Mouse (Mus musculus) liver, embryonic 13.5 days (tissue): ENCODE data around the gene Chrna1. TPM values are rescaled to one million over a fixed set of nuclear protein-coding genes. Genes with fewer than 3 reads are reported as not detected.

Experiments
- ATAC-seq: fragments of 200-750 bp; cut with Nextera tagmentation; 2 replicates; pipeline ENCODE4 v1.8.0; 2017; ENCODE audit warnings: low read depth, mild to moderate bottlenecking, moderate number of reproducible peaks, moderate library complexity
- DNase-seq: peaks from one replicate; pipeline ENCODE4 v3.0.0; 2022
- H3K27ac ChIP-seq: fragments of 300-500 bp; sonication (generic); 2 replicates; pipeline ENCODE4 v1.5.1; 2015; ENCODE audit warnings: moderate library complexity, mild to moderate bottlenecking, inconsistent platforms
- H3K27me3 ChIP-seq: fragments of 300-500 bp; sonication (generic); 2 replicates; pipeline ENCODE4 v1.6.1; 2015; ENCODE audit warnings: mild to moderate bottlenecking, inconsistent platforms
- H3K36me3 ChIP-seq: fragments of 300-500 bp; sonication (generic); 2 replicates; pipeline ENCODE4 v1.6.1; 2015; ENCODE audit warnings: mild to moderate bottlenecking, inconsistent platforms
- H3K4me1 ChIP-seq: fragments of 300-500 bp; sonication (generic); replicated peaks from 2 replicates; pipeline ENCODE4 v1.6.1; 2015; ENCODE audit warnings: inconsistent platforms
- H3K4me2 ChIP-seq: fragments of 300-500 bp; sonication (generic); 2 replicates; pipeline ENCODE4 v1.6.1; 2015; ENCODE audit warnings: inconsistent platforms, mild to moderate bottlenecking, moderate library complexity
- H3K4me3 ChIP-seq: fragments of 300-500 bp; sonication (generic); replicated peaks from 2 replicates; pipeline ENCODE4 v1.5.1; 2015; ENCODE audit warnings: mild to moderate bottlenecking, inconsistent platforms
- H3K9ac ChIP-seq: fragments of 300-500 bp; sonication (generic); 2 replicates; pipeline ENCODE4 v1.6.1; 2015; ENCODE audit warnings: mild to moderate bottlenecking, inconsistent platforms
- H3K9me3 ChIP-seq: fragments of 300-500 bp; sonication (generic); replicated peaks from 2 replicates; pipeline ENCODE4 v1.6.1; 2016; ENCODE audit warnings: inconsistent platforms
- whole genome bisulfite sequencing: fragments of 180-500 bp; shearing (Covaris S2); methylation state at CpG from one replicate; pipeline ENCODE4 v1.1.7; 2015; ENCODE audit not compliant: insufficient replicate concordance; 5-methylcytosine and 5-hydroxymethylcytosine counted together
- polyA plus RNA-seq: library from polyadenylated mRNA; unstranded; fragments of >200 nt; fragmentation: Nextera tagmentation; extraction: Ambion mirVana; gene quantifications from 2 replicates; pipeline ENCODE4 v1.2.1, GENCODE M21; 2015

Chrna1 gene
- polyA plus RNA-seq, 1 experiment from 2014 or later: 0.44 TPM

DNA sequence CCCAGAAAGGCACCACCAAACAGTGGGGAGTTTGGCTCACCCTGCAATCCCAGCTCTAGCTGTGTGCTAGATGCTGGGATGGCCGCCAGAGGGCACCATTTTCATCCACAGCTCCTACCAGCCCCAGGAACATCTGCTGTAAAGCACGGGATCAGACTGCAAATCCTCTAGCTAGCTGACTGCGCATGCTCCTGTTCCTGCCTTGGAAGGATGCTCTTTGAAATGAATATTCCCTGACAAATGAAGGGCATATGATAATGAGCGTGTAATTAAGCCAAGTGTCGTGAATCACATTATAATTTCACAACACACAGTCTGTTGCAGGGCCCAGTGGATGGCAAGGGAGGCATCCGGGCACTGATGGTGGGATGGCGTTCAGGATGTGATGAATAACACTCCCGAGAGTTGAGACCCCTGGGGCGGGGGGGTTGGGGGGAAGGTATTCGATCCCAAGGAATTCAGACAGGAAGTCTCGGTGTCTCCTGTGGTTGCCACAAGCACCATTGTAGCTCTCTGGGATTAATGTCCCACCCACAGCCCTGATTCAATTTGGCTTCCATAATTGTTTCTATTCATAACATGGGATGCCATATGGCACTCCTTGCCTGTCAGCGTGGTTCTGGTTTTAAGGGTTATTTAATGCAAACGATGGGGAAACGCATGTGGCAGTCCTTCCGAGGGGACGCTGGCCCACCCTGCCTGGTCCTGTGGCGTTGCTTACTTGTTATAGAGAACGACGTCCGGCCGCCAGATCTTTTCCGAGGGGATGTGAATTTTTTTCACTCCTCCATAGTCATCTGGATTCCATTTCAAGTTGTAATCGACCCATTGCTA lies 7.4 kb downstream of the Chrna1 start:
- Histone ChIP-seq H3K4me3 (no peak overlapping the region), H3K36me3 (no peaks in the 10 kb centered on the region), H3K9ac (no peak overlapping the region), H3K4me2 (no peak overlapping the region), H3K27ac (no peak overlapping the region), H3K4me1 (no peaks in the 10 kb centered on the region), H3K27me3 (no peaks in the 10 kb centered on the region; the same call in 1 of the 2 replicates), H3K9me3 (no peaks in the 10 kb centered on the region)
- WGBS: 37% methylated on average over 23 of the region's 23 CpGs
- ATAC-seq: no peak
- no peak for DNase-seq

DNA sequence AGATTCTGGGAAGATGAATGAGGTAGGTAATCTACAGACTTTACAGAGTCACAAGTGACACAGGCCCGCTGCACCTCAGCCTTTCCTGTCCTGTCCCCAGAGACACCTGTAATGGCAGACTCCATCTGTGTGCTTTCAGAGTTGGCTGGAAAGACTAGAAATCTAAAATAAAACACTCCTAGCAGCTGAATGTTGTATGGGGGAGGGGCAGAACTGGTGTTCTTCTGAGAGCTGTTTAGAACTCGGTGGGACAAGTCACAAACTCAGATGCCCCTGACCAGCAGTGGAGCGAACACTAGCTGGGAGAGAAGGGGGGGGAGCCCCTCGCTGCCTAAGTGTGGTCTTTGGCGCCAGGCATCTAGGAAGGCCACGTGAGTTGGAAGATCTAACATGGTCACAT lies 8.2 kb downstream of the Chrna1 start:
- Histone ChIP-seq H3K27me3 (no peaks in the 10 kb centered on the region; the same call in 1 of the 2 replicates), H3K4me1 (no peaks in the 10 kb centered on the region), H3K4me2 (no peak overlapping the region), H3K9ac (no peak overlapping the region), H3K4me3 (no peak overlapping the region), H3K9me3 (no peaks in the 10 kb centered on the region), H3K36me3 (no peaks in the 10 kb centered on the region), H3K27ac (no peak overlapping the region)
- ATAC-seq: no peak
- WGBS: 64% methylated on average over 6 of the region's 6 CpGs
- no peak for DNase-seq

DNA sequence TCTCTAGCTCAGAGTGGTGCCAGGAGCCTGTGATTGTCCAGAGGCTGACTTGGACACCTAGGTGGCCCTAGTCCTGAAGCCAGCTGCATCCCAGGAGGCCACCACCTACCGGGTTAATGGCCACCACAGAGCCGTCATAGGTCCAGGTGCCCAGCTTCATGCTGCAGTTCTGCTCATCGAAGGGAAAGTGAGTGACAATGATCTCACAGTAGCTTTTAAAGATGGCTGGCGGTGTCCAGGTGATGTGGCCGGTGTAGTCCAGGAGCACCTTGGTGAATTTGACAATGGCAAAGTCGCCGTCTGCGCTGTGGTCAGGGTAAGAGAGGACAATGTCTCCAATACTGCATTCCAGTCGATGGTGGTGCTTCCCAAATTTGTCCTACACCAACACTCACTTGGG lies 8.8 kb downstream of the Chrna1 start:
- no peak overlapping the region for H3K4me2 ChIP-seq
- H3K4me1 ChIP-seq: no peaks in the 10 kb centered on the region
- H3K4me3 ChIP-seq: no peak overlapping the region
- WGBS: 78% methylated on average over 9 of the region's 9 CpGs
- ATAC-seq (no peak), DNase-seq (no peak)
- no peak overlapping the region for H3K9ac ChIP-seq
- no peaks in the 10 kb centered on the region for H3K9me3 ChIP-seq
- no peak overlapping the region for H3K27ac ChIP-seq
- no peaks in the 10 kb centered on the region for H3K36me3 ChIP-seq
- H3K27me3 ChIP-seq: no peaks in the 10 kb centered on the region; the same call in 1 of the 2 replicates

DNA sequence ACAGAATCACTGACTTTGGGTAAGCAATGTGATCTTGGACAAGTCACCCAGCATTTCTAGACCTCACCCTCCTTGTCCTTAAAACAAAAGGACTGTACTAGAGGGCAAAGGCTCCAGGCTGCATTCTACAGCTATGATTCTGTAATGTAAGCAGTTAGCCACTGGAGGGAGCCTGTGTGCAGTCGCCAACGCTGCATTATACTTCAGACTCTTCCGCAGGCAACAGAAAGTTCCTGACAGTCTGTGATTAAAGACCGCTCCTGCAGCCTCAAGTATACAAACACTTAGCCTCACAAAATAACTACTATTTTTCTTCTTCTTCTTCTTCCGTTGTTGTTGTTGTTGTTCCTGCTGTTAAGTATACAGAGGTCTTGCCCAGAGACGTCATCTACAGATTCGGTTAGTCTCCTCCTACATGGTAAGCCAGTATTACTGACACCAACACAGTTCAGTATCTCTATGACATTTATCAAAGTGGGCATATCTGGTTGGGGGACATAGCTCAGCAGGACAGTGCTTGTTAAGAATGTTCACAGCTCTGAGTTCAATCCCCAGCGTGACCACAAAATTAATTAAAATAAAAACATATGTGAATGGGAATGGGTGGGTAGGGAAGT lies 13.0 kb downstream of the Chrna1 start:
- Histone ChIP-seq H3K4me3 (peak overlapping the region; percentile 19), H3K4me1 (no peaks in the 10 kb centered on the region), H3K27me3 (peaks cover 2% of the 10 kb centered on the region; the same call in 1 of the 2 replicates), H3K9me3 (no peaks in the 10 kb centered on the region), H3K27ac (no peak overlapping the region), H3K4me2 (peak overlapping the region; percentile 40), H3K36me3 (no peaks in the 10 kb centered on the region), H3K9ac (no peak overlapping the region)
- 0 out of 2 replicates have a peak, but pooled peaks have one; percentile 48 for ATAC-seq
- 19% methylated on average over 8 of the region's 8 CpGs for WGBS
- peak; percentile 34 for DNase-seq

DNA sequence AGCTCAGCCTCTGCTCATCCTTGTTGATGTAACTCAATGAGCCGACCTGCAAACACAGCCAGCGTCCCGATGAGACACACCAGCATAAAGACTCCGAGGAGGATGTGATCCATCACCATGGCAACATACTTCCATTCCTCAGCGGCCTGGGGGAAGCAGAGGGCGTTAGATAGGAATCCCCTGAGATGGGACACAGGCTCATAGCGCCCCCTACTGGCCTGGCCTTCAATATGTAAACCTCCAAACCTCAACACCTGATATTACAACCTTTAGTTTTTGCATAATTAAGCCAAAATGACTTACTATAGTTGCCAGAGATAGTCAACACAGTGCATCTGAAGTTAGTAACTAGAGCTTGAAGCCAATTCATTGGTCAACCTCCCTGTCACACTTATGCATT lies 14.0 kb downstream of the Chrna1 start:
- H3K4me2 ChIP-seq: no peak overlapping the region
- peaks cover 6% of the 10 kb centered on the region for H3K4me1 ChIP-seq
- no peaks in the 10 kb centered on the region for H3K36me3 ChIP-seq
- no peak overlapping the region for H3K9ac ChIP-seq
- ATAC-seq (no peak), DNase-seq (no peak)
- no peak overlapping the region for H3K27ac ChIP-seq
- WGBS: 28% methylated on average over 7 of the region's 7 CpGs
- H3K9me3 ChIP-seq: no peaks in the 10 kb centered on the region
- H3K4me3 ChIP-seq: no peak overlapping the region
- H3K27me3 ChIP-seq: peaks cover 2% of the 10 kb centered on the region; the same call in 1 of the 2 replicates

DNA sequence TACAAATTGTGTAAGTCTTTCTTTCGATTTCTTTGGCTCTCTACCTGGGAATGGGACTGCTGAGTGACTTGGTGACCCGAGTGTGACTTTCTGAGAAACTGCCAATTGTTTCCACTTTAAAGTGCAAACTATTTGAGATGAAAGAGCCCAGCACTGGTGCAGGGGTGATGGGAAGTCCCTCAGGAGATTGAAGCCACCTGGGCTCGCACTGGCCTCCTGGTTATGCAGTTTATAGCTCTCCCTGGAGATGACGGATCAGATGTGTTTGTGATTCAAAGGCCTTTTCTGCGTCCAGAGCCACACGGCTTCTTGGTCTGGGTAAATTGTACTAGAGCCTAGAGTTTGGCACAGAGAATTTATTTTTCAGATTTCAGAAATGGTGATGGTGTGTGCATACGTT lies 16.4 kb downstream of the Chrna1 start:
- Histone ChIP-seq H3K4me1 (peaks cover 10% of the 10 kb centered on the region), H3K4me2 (no peak overlapping the region), H3K27me3 (0 out of 2 replicates have a peak, but pooled peaks cover 2% of the 10 kb centered on the region), H3K9me3 (no peaks in the 10 kb centered on the region), H3K9ac (no peak overlapping the region), H3K36me3 (no peaks in the 10 kb centered on the region), H3K27ac (no peak overlapping the region), H3K4me3 (no peak overlapping the region)
- DNase-seq: no peak
- 62% methylated on average over 7 of the region's 7 CpGs for WGBS
- no peak for ATAC-seq

DNA sequence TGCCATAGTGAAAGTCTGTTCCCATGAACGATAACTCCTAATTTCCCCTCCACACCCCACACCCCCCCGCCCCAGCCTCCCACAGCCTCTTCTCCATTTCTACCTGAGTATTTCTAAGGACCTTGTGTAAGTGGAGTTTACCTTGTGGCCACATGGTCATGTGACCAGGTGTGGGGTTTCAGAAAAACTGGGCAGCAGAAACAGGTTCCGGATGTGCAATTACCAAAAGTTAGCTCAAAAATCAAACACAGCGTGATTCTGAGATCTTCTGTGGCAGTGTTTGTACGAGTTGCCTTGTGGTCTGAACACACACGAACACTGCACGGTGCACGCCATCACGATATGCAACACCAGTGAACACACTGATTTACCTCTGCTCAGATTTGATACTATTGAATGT lies 17.5 kb downstream of the Chrna1 start:
- WGBS: 77% methylated on average over 9 of the region's 9 CpGs
- DNase-seq (no peak), ATAC-seq (no peak)
- Histone ChIP-seq H3K9ac (no peak overlapping the region), H3K4me3 (no peak overlapping the region), H3K9me3 (no peaks in the 10 kb centered on the region), H3K4me1 (peaks cover 10% of the 10 kb centered on the region), H3K27ac (no peak overlapping the region), H3K4me2 (no peak overlapping the region), H3K27me3 (0 out of 2 replicates have a peak, but pooled peaks cover 2% of the 10 kb centered on the region), H3K36me3 (no peaks in the 10 kb centered on the region)

DNA sequence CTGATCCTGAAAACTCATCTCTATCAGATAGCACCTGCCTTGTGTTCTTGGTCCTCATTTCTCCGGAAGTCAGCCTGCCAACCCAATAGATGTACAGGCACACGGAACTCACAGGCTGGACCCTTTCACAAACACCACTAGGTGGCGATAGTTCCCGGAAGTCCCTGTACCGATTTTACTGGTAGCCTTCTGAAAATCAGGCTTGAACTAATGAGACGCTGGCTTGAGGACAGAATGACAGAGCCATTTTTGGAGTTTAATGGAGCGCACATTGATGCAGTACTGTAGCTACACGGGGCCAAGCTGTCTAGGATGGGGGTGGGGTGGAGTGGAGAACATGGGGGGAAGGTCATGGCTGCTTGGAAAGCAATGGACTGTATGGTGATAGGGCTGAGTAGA lies 18.5 kb downstream of the Chrna1 start:
- Histone ChIP-seq H3K4me2 (peak overlapping the region; percentile 64), H3K4me1 (peaks cover 10% of the 10 kb centered on the region), H3K36me3 (no peaks in the 10 kb centered on the region), H3K27ac (no peak overlapping the region), H3K4me3 (peak overlapping the region; percentile 41), H3K9ac (no peak overlapping the region), H3K27me3 (0 out of 2 replicates have a peak, but pooled peaks cover 2% of the 10 kb centered on the region), H3K9me3 (no peaks in the 10 kb centered on the region)
- DNase-seq (peak; percentile 32), ATAC-seq (peak; percentile 59)
- 5% methylated on average over 8 of the region's 8 CpGs for WGBS

DNA sequence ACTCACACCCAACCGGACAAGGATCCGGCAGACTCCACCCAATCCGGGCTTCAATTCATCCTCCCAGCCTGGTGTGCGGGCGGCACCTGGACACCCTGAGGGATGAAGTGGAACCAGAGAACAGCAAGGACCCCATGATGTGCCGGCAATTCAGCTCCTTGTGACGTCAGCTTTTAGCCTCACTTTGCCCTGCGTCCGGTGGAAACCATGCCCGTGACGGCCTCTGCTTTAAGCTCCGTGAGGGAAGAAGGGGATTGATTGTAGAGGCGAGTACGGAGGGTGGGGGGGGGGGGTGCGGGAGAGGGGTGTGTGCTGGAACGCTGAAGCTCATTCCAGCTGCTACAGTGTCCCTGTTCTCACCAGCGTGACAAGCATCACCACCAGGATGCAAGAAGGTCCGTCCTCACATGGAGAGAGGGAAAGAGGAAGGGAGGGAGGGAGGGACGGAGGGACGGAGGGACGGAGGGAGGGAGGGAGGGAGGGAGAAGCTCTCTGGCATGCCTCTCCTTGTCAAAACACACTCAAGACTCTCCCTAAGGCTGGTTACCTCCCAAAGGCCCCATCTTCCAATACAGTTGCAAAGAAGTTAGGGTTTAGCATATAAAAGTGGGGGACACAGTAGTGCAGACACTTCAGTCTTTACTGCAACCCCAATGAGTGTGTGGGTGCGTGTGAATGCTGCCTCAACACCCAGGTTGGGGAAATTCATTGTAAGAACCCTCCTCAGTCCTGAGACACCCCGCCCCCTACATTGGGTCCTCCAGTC lies 19.1 kb downstream of the Chrna1 start:
- Histone ChIP-seq H3K27ac (no peak overlapping the region), H3K4me3 (peak overlapping the region; percentile 41), H3K9me3 (no peaks in the 10 kb centered on the region), H3K4me2 (peak overlapping the region; percentile 64), H3K4me1 (peaks cover 10% of the 10 kb centered on the region), H3K36me3 (no peaks in the 10 kb centered on the region), H3K9ac (no peak overlapping the region), H3K27me3 (0 out of 2 replicates have a peak, but pooled peaks cover 2% of the 10 kb centered on the region)
- ATAC-seq (peak; percentile 36; the same call in 1 of the 2 replicates), DNase-seq (no peak)
- WGBS: 8% methylated on average over 23 of the region's 23 CpGs

DNA sequence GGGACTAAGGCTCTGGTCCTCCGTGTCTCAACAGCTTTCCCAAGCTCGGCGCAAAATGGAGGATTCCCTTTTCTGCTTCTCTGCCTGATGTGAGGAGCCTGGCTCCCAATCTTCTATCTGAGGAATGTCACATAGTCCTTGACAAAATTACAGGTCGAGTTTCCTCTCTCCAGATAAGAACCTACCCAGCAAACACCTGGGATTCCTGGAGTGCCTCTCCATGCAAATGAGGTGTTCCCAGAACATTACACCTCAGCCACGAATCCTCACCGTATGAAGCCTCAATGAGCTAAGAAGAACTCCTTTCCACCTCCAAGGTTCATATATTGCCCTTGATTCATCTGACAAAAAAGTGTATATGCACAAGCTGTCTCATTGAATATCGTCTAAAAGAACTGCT lies 19.7 kb downstream of the Chrna1 start:
- 0 out of 2 replicates have a peak, but pooled peaks cover 2% of the 10 kb centered on the region for H3K27me3 ChIP-seq
- no peak for ATAC-seq
- H3K4me3 ChIP-seq: peak overlapping the region; percentile 41; the same call in 1 of the 2 replicates
- no peaks in the 10 kb centered on the region for H3K9me3 ChIP-seq
- no peaks in the 10 kb centered on the region for H3K36me3 ChIP-seq
- peaks cover 10% of the 10 kb centered on the region for H3K4me1 ChIP-seq
- 49% methylated on average over 7 of the region's 7 CpGs for WGBS
- no peak overlapping the region for H3K27ac ChIP-seq
- H3K9ac ChIP-seq: no peak overlapping the region
- peak overlapping the region; percentile 64 for H3K4me2 ChIP-seq
- DNase-seq: no peak

DNA sequence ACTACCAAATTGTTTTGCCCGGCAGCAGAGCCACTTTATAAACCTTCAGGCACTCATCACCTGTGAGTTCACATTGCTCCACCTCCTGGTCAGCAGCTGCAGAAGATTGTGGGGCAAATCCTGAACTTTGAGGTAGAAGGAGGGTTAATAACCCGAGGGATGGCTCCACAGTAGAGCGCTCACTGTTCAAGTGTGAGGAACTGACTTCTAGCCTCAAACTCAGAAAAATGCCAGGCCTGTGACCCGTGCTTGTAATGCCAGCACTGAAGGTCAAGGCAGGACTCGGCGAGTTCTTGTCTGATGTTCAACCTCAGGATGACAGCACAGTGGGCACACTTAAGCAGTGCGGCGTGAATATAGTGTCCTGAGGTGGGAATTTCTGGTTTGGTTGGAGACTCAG lies 22.2 kb downstream of the Chrna1 start:
- DNase-seq: no peak
- no peaks in the 10 kb centered on the region for H3K36me3 ChIP-seq
- WGBS: 66% methylated on average over 8 of the region's 8 CpGs

More for the DNA sequence above, 22.2 kb downstream of the Chrna1 start:
- Histone ChIP-seq H3K4me1 (peaks cover 10% of the 10 kb centered on the region), H3K27ac (no peak overlapping the region), H3K9me3 (no peaks in the 10 kb centered on the region), H3K4me3 (no peak overlapping the region), H3K27me3 (0 out of 2 replicates have a peak, but pooled peaks cover 2% of the 10 kb centered on the region), H3K4me2 (no peak overlapping the region), H3K9ac (no peak overlapping the region)
- no peak for ATAC-seq
